Mouse (Mus musculus) midbrain, embryonic 10.5 days (tissue): ENCODE measurements around the gene Plxnb2. TPM values are rescaled to one million over a fixed set of nuclear protein-coding genes. Genes with fewer than 3 reads are reported as not detected.
A peak's percentile ranks its signal among the peaks of the same experiment; 100 is the strongest.

Experiments used
- microRNA-seq: library from miRNA; unstranded; fragments of <30 nt; microRNA quantifications from one replicate; pipeline ENCODE4, GENCODE M21; 2017
- polyA plus RNA-seq: library from polyadenylated mRNA; unstranded; fragments of >200 nt; fragmentation: Nextera tagmentation; extraction: Ambion mirVana; gene quantifications from 2 replicates; pipeline ENCODE4 v1.2.1, GENCODE M21; 2016

Plxnb2 gene
- polyA plus RNA-seq, 1 experiment from 2014 or later, result 130 TPM

Small RNA genes within 50 kb of the gene (microRNA-seq; reads per million reads assigned to microRNA genes)
- gene Mir6958, result 4.8 reads per million, percentile 11 among the genes with 10 or more reads in this experiment
- not detected for gene Mir7118

Other genes with a start within 250 kb of the Plxnb2 start
- not detected in 2 replicates for gene Ttll8, start 226.4 kb downstream of the Plxnb2 start, polyA plus RNA-seq
- 4.5 and 4.9 TPM in 2 replicates for gene Mlc1, start 201.8 kb downstream of the Plxnb2 start, polyA plus RNA-seq
- gene Mov10l1, start 197.9 kb downstream of the Plxnb2 start, polyA plus RNA-seq, result not detected in 2 replicates
- gene Panx2, start 121.1 kb downstream of the Plxnb2 start, polyA plus RNA-seq, result 0.28 and 0.47 TPM in 2 replicates
- gene Trabd, start 105.7 kb downstream of the Plxnb2 start, polyA plus RNA-seq, result 53.6 and 53.7 TPM in 2 replicates
- gene Selenoo, start 91.7 kb downstream of the Plxnb2 start, polyA plus RNA-seq, result 16.2 and 19.3 TPM in 2 replicates
- 24.7 and 25.6 TPM in 2 replicates for gene Tubgcp6, start 57.7 kb downstream of the Plxnb2 start, polyA plus RNA-seq
- 18.7 and 20.3 TPM in 2 replicates for gene Hdac10, start 52.1 kb downstream of the Plxnb2 start, polyA plus RNA-seq
- 31.8 and 36.7 TPM in 2 replicates for gene Mapk12, start 40.1 kb downstream of the Plxnb2 start, polyA plus RNA-seq
- gene Mapk11, start 31.2 kb downstream of the Plxnb2 start, polyA plus RNA-seq, result 38.8 and 47.4 TPM in 2 replicates
- 27.7 and 37.3 TPM in 2 replicates for gene Dennd6b, start 15.7 kb upstream of the Plxnb2 start, polyA plus RNA-seq
- 25.4 and 41.8 TPM in 2 replicates for gene Ppp6r2, start 30.8 kb upstream of the Plxnb2 start, polyA plus RNA-seq
- 78.3 and 93.5 TPM in 2 replicates for gene Sbf1, start 134.5 kb upstream of the Plxnb2 start, polyA plus RNA-seq
- 0.20 and 0.21 TPM in 2 replicates for gene Adm2, start 141.9 kb upstream of the Plxnb2 start, polyA plus RNA-seq
- gene Miox, start 153.6 kb upstream of the Plxnb2 start, polyA plus RNA-seq, result not detected in 2 replicates
- gene Lmf2, start 174.9 kb upstream of the Plxnb2 start, polyA plus RNA-seq, result 53.7 and 56.2 TPM in 2 replicates
- 191 and 197 TPM in 2 replicates for gene Ncaph2, start 174.9 kb upstream of the Plxnb2 start, polyA plus RNA-seq
- 6.4 and 7.1 TPM in 2 replicates for gene Sco2, start 193.1 kb upstream of the Plxnb2 start, polyA plus RNA-seq
- 1.5 and 1.6 TPM in 2 replicates for gene Tymp, start 196.3 kb upstream of the Plxnb2 start, polyA plus RNA-seq
- gene Odf3b, start 198.5 kb upstream of the Plxnb2 start, polyA plus RNA-seq, result 0.11 and 0.99 TPM in 2 replicates
- not detected in 2 replicates for gene Klhdc7b, start 204.1 kb upstream of the Plxnb2 start, polyA plus RNA-seq
- not detected in 2 replicates for gene Syce3, start 229.7 kb upstream of the Plxnb2 start, polyA plus RNA-seq
- gene Cpt1b, start 245.1 kb upstream of the Plxnb2 start, polyA plus RNA-seq, result 0.83 and 0.97 TPM in 2 replicates
- gene C730034F03Rik, start 248.8 kb upstream of the Plxnb2 start, polyA plus RNA-seq, result 4.7 and 5.4 TPM in 2 replicates
- gene Gm44502, start 248.9 kb upstream of the Plxnb2 start, polyA plus RNA-seq, result 0.20 TPM in 1 of 2 replicates, not detected in the other
- 44.1 and 53.4 TPM in 2 replicates for gene Chkb, start 249.1 kb upstream of the Plxnb2 start, polyA plus RNA-seq